Mouse (Mus musculus): ENCODE measurements around the gene St7. TPM values are rescaled to one million over a fixed set of nuclear protein-coding genes. Genes with fewer than 3 reads are reported as not detected.

St7 gene
- total RNA-seq, 2 experiments from 2014 or later, result 15.6 to 17.4 TPM

DNA sequence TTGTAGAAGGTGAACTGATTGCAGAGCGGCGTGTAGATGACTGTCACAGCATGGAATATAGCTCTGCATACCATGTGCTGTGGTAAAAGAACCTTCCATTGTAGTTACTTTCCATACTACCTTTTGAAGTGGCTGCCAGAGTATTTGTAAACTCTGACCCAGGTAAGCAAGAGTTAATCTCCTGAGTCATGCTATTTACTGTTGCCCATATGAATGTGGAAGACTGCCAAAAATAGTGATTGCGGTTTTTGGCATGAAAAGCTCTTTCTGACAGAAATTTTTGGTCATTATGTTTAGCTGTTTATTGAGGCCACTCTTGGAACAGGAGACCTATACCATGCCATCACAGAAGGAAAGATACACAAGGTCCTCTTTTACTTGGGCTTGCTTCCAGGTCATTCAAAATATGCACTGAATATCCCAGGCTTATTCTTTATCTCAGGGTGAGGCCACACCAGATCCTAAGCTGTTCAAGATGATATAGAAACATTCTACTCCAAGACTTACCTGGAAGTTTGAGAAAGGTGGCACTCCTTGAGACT, 179.2 kb downstream of the St7 start:
- DNase-seq, result no peak
- intact Hi-C loops (cut with DNase I), result no loop called here

DNA sequence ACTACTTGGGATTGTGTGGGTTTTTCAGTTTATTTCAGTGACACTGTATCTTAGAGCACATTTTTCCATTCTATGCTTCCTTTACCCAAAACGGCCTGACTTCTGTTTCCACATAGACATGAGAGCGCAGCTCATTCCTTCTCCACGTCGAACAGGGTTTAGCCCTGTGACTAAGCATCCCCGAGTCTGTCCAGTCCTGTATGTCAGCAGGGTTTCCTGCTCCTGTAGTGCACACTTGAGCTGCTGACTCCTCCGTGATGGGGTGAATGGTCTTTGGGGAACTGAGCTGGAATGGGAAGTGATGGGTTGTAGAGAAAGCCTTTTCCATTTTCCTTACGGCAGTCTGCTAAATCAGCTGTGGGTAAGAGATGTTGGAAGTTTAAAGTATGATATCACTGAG, 182.9 kb downstream of the St7 start:
- no peak for DNase-seq
- intact Hi-C loops (cut with DNase I), result no loop called here

DNA sequence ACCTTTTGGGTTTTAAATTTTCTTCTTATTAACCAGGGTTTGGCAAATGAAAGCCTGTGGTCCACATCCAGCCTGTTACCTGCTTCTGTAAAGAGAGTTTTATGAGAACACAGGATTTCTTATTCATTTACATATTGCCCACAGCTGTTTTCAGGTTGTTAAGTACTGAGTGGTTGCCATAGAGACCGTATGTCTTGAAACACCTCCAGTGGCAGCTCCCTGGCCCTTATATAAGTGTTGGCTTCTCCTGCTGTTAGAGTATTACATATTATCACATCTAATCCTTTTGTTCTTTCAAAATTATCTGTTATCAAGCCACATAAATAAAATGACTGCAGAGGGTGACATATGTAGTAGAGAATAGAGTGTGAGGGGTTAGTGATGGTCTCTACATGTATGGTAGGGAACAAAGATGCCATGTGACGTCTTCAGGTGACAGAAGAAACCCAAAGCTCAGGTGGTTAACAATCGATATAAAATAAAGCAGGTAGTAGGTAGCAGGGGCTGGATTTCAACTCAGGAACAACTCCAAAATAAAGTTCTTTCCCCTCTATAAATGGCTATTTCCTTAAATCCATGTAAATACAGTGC, 183.4 kb downstream of the St7 start:
- no peak for DNase-seq
- intact Hi-C loops (cut with DNase I), result no loop called here

DNA sequence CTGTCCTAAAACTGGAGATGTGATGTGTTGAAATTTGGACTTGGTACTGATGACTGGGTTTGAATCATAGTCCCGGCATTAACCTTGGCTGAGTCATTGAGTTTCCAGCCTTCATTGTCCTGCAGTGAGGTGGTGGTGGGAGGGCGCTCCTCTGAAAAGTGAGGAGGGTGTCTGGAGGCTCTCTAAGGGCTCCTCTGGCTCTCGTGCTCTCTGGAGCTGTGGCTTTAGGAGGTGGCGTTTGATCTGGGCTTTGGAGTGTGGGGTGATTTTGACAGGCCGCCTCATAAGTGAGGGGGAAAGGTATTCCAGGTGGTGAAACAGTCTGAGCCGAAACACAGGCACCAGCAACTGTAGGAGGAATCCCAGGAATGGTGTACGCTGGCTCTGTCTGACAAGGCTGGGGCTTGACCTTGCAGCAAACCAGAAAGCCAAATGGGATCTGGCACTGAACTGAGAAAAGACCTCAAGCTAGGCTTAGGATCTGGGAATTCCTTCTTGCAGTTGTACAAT, 184.0 kb downstream of the St7 start:
- intact Hi-C loops (cut with DNase I), result no loop called here
- DNase-seq, result no peak

DNA sequence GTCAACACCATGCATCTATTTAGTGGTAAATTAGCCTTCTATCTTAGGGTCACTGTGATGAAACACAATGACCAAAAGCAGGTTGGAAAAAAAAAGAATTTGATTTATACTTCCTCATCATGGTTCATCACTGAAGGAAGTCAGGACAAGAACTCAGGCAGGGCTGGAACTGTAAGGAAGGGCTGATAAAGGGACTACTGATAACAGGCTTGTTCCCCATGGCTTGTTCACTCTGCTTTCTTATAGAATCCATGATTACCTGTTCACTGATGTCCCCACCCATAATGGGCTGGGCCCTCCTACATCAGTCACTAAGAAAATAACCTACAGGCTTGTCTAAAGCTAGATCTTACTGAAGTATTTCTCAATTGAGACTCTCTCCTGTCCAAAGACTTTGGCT, 190.2 kb downstream of the St7 start:
- no peak for DNase-seq
- intact Hi-C loops (cut with DNase I), result no loop called here

DNA sequence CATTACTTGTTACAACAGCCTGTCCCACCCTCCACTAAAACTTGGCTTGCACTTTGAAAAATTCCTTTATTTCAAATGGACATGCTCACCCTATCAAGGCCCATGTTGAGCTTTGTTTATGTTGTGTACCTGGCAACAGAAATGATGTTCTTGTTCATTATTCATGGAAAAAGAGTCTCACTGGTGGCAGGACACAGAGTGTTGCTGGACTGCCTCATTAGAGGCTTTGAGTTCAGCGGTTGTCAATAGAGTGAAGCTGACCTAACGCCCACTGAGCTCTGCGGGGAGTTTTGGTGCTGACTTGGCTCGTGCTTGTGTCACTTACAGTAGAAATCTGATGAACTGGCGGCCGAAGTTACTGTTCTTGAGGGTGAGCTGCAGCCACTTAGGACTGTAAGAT, 195.0 kb downstream of the St7 start:
- intact Hi-C loops (cut with DNase I), result no loop called here
- DNase-seq, result no peak

DNA sequence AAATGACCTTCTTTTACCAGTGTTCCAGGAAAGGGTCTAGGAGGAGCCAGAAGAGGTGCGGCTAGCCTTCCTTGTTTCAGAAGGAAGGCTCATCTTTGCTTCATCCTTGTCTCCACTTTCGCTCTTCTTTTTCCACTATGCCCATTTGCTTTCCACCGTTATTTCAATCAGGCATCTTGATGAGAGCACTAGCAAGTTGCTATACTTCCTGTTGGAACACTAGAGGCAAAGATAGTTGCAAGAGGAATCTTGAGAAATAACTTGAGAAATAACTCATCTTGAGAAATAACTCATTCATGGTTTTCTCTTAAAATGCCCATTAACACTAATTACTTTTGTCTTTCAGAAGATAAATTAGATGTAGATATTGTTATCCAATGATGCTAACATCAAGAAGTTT, 202.8 kb downstream of the St7 start:
- DNase-seq, result no peak
- intact Hi-C loops (cut with DNase I), result no loop called here

DNA sequence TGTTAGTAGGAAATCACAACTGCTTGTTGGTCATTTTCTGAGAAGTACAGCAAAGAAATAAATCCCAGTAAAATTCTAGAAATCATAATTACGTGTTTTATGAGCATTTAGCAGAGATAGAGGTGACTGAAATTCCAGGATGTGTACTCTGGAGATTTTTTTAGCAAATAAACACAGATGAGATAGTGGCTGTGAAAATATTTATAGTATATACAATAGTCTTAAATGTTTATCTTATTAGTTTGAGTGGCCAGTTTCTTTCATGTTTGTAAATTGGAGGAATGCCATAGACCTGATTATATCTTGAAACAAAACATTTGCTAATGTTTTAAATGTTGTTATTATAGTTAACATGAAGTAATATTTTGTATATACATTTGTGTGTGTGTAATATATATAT, 205.8 kb downstream of the St7 start:
- intact Hi-C loops (cut with DNase I), result no loop called here

DNA sequence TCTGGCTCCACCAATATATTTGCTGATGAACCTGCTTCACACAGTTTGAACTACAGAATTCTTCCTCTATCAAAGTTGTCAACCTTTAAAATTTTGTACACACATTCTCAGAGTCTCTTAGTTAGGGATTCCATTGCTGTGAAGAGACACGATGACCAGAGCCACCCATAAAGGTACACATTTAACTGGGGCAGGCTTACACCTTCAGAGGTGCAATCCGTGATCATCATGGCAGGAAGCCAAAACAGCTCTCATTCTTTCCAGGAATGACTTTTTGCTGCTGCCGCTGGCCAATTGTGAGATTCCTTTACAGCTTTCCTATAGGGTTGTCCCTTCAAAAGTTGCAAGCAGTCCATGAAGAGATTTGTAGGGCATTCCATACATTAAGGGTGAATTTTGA, 210.6 kb downstream of the St7 start:
- no peak for DNase-seq
- intact Hi-C loops (cut with DNase I), result no loop called here

More for the DNA sequence above, 205.8 kb downstream of the St7 start:
- DNase-seq, result no peak

DNA sequence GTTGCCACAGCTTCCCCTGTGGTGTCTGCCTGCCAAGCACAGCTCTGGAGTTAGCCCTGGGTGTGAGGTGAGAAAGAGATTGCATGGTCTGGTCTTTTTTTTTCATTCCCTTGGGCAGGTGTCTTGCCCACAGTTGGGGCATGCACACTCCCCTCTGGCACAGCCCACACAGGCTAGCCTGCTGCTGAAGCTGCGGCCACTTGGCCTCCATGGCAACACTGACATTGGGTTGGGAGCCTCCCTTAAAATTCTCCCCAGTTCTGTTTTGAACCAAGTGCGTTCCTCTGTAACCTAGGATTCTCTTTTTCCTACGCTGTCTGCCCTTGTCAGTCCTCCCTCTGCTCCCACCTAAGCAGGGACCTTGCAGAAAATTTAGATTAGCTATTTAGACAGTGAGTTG, 213.0 kb downstream of the St7 start:
- intact Hi-C loops (cut with DNase I), result no loop called here
- no peak for DNase-seq

DNA sequence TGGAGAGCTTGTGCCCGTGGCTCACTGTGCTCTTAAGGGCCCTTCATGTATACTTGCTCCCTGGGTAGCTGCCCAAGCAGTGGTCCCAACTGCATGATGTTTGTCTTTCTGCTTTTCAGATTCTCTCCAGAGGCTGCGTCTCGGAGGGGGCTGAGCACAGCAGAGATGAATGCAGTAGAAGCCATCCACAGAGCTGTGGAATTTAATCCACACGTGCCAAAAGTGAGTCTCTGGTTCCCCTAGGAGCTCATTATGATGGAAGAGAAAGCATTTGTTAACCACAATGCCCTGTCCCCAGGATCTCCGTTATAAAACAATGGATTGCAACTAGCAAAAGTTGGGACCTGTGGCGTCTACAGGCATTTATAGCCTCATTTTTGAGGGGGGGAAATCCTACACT, 213.6 kb downstream of the St7 start:
- intact Hi-C loops (cut with DNase I), result no loop called here
- no peak for DNase-seq

DNA sequence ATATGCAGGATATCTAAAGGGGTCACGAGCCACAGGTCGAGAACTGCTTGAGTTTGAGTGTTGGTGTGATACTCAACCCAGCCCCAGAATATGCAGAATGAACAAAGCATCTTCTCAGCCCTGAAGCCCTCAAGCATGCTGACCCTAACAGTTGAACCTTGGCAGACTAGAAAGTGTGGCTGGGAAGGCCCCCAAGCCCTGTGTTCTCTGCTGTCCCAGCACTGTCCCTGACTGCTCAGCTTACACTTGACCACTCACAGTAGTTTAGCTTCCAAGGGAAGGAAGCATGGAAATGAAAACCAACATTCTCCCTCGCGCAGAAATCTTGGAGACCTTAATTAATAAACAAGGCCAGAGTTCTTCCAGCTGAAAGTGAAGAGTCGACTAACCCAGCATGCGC, 219.6 kb downstream of the St7 start:
- no peak for DNase-seq
- intact Hi-C loops (cut with DNase I), result no loop called here

DNA sequence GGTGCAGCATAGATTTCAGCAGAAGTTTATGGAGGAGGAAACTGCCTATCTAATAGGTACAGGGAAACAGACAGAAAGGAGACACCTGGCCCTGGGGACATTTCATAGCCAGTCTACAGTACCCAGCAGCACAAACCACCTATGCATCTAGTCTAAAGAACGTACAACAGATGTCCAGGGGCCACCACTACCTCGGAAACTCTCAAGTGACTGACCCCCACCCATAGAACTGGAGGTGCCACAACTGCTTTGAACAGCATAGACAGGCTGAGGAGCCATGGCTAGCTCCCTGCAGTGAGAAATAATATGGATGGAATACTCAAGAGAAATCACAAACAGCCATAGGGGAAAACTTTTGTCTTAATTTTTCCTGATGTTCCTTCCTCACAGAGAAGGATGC, 220.1 kb downstream of the St7 start:
- intact Hi-C loops (cut with DNase I), result no loop called here

DNA sequence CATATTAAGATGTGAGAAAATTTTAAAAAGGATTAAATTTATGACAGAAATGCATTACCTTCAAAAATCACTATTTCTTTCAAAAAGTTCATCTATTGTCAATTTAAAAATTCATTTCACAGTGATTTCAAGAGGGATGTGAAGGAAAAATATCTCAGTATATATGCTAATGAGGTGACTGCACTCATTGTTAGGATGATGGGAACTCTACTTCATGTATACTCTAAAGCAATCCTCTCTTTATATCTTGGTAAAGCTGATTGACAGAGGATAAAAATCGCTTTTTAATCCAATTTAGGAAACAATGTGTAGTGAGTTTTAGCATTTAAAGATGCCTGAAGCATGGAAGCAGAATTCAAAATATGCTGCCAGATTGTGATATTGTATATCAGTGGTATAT, 220.6 kb downstream of the St7 start:
- no peak for DNase-seq
- intact Hi-C loops (cut with DNase I), result no loop called here

More for the DNA sequence above, 220.1 kb downstream of the St7 start:
- no peak for DNase-seq

DNA sequence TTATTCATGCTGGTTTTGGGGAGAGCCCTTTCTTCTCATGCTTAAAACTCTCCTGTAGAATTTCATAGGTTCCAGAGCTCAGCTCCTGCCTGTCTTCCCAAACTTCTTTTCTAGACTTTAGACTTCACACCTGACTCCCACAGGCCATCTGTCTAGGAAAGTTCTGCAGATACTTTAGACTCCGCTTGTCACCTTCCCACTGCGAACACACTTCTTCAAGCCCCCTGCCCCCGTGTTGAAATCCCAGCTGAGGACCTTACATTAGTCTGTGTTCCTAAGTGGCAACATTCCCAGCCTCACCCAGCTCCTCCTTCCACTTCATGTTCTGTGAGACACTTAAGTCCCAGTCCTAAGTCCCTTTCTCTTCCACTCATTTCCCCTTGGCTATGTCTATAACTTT, 221.6 kb downstream of the St7 start:
- intact Hi-C loops (cut with DNase I), result no loop called here
- no peak for DNase-seq

DNA sequence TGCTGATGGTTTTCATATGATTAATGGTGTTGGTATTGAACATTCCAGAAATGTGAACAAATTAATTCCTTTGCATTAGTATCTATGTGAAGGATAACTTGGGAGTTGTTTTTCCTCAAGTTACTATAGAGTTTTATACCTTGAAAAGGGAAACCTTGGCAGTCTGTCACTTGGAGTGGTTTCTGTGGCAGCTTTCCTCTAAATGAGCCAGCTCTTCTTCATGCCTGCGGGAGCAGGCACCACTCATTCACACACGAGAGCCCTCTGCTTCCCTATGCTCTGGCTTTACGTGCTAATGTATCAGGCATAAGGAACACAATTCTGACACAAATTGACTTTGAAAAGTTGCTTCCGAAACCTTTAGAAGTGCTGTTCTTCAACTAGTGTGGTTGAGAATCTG, 224.5 kb downstream of the St7 start:
- intact Hi-C loops (cut with DNase I), result no loop called here

DNA sequence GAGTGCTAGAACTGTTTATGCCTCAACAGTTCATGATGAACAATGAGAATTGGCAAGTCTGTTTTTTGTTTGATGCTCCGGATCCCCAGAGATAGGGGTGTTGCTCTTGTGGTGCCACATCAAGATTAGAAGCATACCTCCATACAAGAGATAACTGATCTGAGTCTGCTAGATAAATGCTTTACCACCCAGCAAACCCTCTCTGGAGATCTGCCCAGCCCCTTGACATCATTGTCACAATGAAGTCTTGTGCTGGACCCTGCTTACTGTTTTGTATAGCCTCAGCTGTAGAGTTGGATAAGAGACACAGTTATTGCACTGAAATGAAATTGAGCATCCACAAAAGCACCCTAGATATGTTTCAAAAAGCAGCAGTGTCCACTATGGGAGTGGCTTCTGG, 229.4 kb downstream of the St7 start:
- intact Hi-C loops (cut with DNase I), result no loop called here

More for the DNA sequence above, 224.5 kb downstream of the St7 start:
- no peak for DNase-seq

DNA sequence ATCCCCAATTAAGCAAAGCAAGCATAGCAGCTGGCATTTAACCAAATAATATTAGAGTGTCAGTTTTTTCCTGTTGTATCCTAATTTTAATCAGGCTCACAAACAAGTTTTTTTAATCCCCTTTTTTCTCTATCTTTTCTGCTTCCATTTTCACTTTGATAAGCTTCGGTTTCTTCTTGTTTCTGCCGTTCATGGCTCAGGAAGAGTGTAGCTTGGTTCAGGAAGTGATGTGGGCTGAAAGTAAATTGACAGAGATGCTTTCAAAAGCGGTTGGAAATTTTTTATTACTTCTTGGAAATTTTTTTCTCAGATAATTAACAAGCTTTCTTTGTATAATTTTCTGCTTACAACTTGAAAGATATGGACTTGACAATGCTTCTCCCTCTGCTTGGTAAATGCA, 230.2 kb downstream of the St7 start:
- no peak for DNase-seq
- intact Hi-C loops (cut with DNase I), result no loop called here

More for the DNA sequence above, 229.4 kb downstream of the St7 start:
- DNase-seq, result no peak

DNA sequence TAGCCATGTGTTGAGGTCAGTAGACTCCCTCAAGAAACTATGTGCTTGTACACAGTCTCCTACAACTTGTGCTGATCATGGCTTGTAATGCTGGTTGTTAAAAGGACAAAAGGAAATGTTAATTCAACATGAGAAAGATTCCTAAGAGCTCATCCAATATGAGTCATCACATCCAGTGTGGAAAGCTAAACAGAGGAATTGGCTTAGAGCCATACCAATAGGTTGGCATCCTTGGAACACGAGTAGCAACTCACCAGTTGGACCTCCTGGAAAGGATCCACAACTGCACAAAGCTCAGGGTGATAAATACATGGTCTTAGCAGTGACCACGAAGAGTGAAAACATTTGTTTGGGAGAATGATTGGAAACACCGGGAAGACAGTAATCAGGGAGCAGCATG, 230.6 kb downstream of the St7 start:
- intact Hi-C loops (cut with DNase I), result no loop called here
- DNase-seq, result no peak

DNA sequence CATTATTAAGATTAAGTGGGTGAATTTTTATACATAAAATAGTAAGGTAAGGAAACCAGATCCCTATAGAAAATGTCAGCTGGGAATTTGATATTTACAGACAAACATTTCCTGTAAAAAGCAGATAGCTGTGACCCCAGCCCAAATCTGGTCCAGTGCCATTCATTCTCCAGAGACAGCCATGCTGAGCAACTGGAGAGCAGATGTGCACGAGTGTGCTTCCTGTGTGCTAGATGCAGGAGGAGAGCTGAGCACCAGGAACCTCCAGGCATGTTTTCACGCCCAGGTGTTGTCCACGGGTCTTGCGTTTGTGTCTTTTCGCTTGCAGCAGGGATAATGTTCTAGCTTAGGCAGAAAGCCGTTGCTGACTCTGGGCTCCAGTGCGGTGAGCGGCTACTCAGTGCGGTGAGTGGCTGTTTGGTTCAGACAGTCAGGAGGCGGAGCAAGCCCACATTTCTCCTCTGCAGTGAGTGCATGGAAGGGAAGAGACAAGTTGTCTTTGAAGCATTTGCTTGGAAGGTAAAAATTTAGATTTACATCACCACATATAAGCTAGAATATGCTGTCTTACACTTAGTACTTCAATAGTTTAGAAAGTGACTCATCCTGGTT, 231.3 kb downstream of the St7 start:
- DNase-seq, result no peak
- intact Hi-C loops (cut with DNase I), result loop anchor here (2.0 kb wide), 1 partner anchor 155 kb away; no protein-coding TSS in a partner anchor

DNA sequence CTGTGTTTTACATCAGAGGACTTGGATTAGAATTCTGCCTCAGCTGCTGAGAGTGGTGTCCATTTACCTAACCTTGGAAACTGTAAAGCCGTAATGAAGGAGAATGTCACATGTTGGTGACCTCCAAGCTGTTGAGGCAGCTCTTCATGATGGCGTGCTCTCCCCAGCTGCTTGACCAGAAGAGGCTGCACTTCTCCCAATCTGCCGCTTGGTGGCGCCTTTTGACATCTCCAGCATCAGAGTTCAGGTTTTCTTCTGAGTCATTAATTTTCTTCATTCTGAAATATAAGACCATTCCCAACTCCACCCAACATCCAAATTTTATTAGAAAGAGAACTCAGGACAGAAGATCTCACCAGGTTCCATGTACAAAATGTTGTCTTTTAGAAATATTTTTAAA, 232.5 kb downstream of the St7 start:
- intact Hi-C loops (cut with DNase I), result loop anchor here (2.0 kb wide), 1 partner anchor 154 kb away; no protein-coding TSS in a partner anchor
- DNase-seq, result peak in 1 of 2 experiments; percentile 15

DNA sequence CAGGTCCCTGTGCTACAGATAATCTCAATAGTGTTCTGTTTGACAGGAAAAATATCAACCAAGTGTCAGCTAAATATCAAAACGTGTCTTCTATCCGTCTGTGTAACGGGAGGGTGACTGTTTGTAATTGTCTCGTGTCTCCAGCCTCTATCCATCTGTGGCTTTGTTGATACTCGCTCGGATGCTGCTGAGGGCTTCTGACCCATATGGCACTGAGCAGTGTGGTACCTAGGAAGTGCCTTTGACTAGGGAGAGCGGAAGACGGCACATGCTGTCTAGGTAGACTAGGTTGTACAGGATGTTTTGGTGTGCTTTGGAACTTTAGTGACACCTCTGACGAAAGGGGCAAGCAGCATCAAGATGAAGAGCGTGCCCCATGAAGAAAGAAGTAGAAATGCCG, 235.0 kb downstream of the St7 start:
- intact Hi-C loops (cut with DNase I), result no loop called here
- no peak for DNase-seq
